Mouse (Mus musculus): ENCODE measurements around the gene Sgsm2.
A peak's percentile ranks its signal among the peaks of the same experiment; 100 is the strongest.

- TF ChIP-seq CTCF (IDR thresholded peaks at IDR 0.05; ENCODE audit: borderline replicate concordance, insufficient read depth, low read depth, low read length) (no peak), POLR2A (IDR thresholded peaks at IDR 0.05; ENCODE audit: borderline replicate concordance, insufficient read depth, low read length) (peak; percentile 65; the same call in 1 of the 2 replicates)
Observed at GRCm38 (mm10) chr11:74831606-74832451, 65.0 kb downstream of the Sgsm2 start.
